Mouse (Mus musculus): ENCODE results near the gene Scarf1.
A peak's percentile ranks its signal among the peaks of the same experiment; 100 is the strongest.

Gene Scarf1

GRCm38 (mm10) chr11:75512301-75513018, 880 bp upstream of the Scarf1 start:
- DNase-seq = no peak

GRCm38 (mm10) chr11:75515186-75515585, 1.8 kb downstream of the Scarf1 start:
- no peak for DNase-seq

GRCm38 (mm10) chr11:75519834-75520633, 6.7 kb downstream of the Scarf1 start:
- DNase-seq = no peak

GRCm38 (mm10) chr11:75521609-75522008, 8.3 kb downstream of the Scarf1 start:
- DNase-seq = no peak

- no peak for DNase-seq
Observed at GRCm38 (mm10) chr11:75522793-75523192, 9.5 kb downstream of the Scarf1 start.

- no peak for DNase-seq
Observed at GRCm38 (mm10) chr11:75525531-75526125, 12.3 kb downstream of the Scarf1 start.

- DNase-seq = no peak
Observed at GRCm38 (mm10) chr11:75526943-75527342, 13.6 kb downstream of the Scarf1 start.

GRCm38 (mm10) chr11:75529771-75530170, 16.4 kb downstream of the Scarf1 start:
- DNase-seq = no peak

GRCm38 (mm10) chr11:75530325-75530724, 17.0 kb downstream of the Scarf1 start:
- peak; percentile 88 to 99 for DNase-seq

GRCm38 (mm10) chr11:75530845-75531373, 17.6 kb downstream of the Scarf1 start:
- DNase-seq = no peak

- peak; percentile 84 to 88 for DNase-seq
Observed at GRCm38 (mm10) chr11:75531469-75532242, 18.3 kb downstream of the Scarf1 start, which contains the start of gene Slc43a2. TSS of gene Slc43a2 (plus strand) at chr11:75531694.

- DNase-seq = peak; percentile 46 to 51
Observed at GRCm38 (mm10) chr11:75532340-75533277, 19.3 kb downstream of the Scarf1 start.

- no peak for DNase-seq
Observed at GRCm38 (mm10) chr11:75533314-75534015, 20.1 kb downstream of the Scarf1 start.

- DNase-seq = no peak
Observed at GRCm38 (mm10) chr11:75534286-75535033, 21.1 kb downstream of the Scarf1 start.

- DNase-seq = no peak
Observed at GRCm38 (mm10) chr11:75535106-75535795, 21.9 kb downstream of the Scarf1 start.

GRCm38 (mm10) chr11:75536255-75537024, 23.1 kb downstream of the Scarf1 start:
- DNase-seq = no peak

GRCm38 (mm10) chr11:75537025-75537414, 23.7 kb downstream of the Scarf1 start:
- no peak for DNase-seq

GRCm38 (mm10) chr11:75537491-75538183, 24.3 kb downstream of the Scarf1 start:
- DNase-seq = no peak

All from spleen, adult 18-20 months (tissue).